Mouse (Mus musculus) myocyte (in vitro differentiated cells): Measurements from ENCODE around the gene Rasgrf1.

Source experiments
- CEBPB ChIP-seq: IDR thresholded peaks from 2 replicates; pipeline ENCODE4 v1.6.1; 2011; ENCODE audit warnings: mild to moderate bottlenecking, moderate library complexity; ENCODE audit not compliant: poor library complexity, insufficient read depth, severe bottlenecking
- E2F4 ChIP-seq: IDR thresholded peaks from one replicate; pipeline ENCODE4 v1.6.1; 2011; ENCODE audit warnings: mild to moderate bottlenecking, control low read depth, moderate library complexity; ENCODE audit not compliant: insufficient read depth
- MAX ChIP-seq: IDR thresholded peaks from one replicate; pipeline ENCODE4 v1.6.1; 2011; ENCODE audit warnings: low read depth, mild to moderate bottlenecking, control low read depth
- POLR2A ChIP-seq: IDR thresholded peaks from one replicate; pipeline ENCODE4 v1.6.1; 2011; ENCODE audit warnings: low read depth, mild to moderate bottlenecking, control low read depth, moderate library complexity; ENCODE audit not compliant: insufficient read length
- POLR2AphosphoS2 ChIP-seq: IDR thresholded peaks from one replicate; pipeline ENCODE4 v1.6.1; 2011; ENCODE audit warnings: low read depth, control low read depth; ENCODE audit not compliant: insufficient read length
- TCF12 ChIP-seq: IDR thresholded peaks from one replicate; pipeline ENCODE4 v1.6.1; 2011; ENCODE audit warnings: mild to moderate bottlenecking, control low read depth; ENCODE audit not compliant: poor library complexity, insufficient read depth, severe bottlenecking
- USF1 ChIP-seq: IDR thresholded peaks from one replicate; pipeline ENCODE4 v1.6.1; 2011; ENCODE audit warnings: low read depth, mild to moderate bottlenecking, control low read depth, moderate library complexity

DNA sequence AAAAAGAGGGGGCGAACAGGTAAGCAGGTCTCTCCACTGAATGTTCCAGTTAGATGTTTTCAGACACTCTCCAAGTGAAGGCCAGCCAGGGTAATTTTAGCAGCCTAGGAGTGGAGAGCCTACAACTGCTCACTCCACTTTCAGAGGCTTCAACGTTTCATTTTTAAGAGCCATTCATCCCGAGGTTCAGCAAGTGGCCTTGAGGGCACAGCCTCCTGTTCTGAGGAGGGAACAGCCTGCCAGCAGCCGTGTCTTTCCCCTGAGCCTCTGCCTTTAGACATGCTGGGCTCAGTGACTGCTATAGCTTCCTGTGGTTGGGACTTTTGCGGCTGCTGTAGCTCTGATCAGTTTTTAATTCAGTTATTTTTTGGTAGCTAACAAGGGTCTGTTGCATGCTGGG is 38.9 kb downstream of the Rasgrf1 start:
- TF ChIP-seq USF1 (no peak), CEBPB (no peak), POLR2AphosphoS2 (no peak), MAX (no peak), POLR2A (no peak), E2F4 (no peak), TCF12 (no peak)
